Mouse (Mus musculus) limb, embryonic 14.5 days (tissue): ENCODE data around the gene Sost. TPM values are rescaled to one million over a fixed set of nuclear protein-coding genes. Genes with fewer than 3 reads are reported as not detected.

Source experiments
- ATAC-seq: fragments of 200-750 bp; cut with Nextera tagmentation; 2 replicates; pipeline ENCODE4 v1.8.0; 2017; ENCODE audit warnings: low read depth, moderate number of reproducible peaks, moderate TSS enrichment; ENCODE audit not compliant: low FRiP score
- DNase-seq: peaks from one replicate; pipeline ENCODE4 v3.0.0-alpha.2; 2015; ENCODE audit warnings: low spot score
- H3K27ac ChIP-seq: fragments of 300-500 bp; sonication (generic); replicated peaks from 2 replicates; pipeline ENCODE4 v1.5.1; 2014; ENCODE audit warnings: low read depth, mild to moderate bottlenecking, low read length, moderate library complexity, mixed read lengths
- H3K27me3 ChIP-seq: fragments of 300-500 bp; sonication (generic); 2 replicates; pipeline ENCODE4 v1.6.1; 2014; ENCODE audit warnings: low read length, mixed read lengths; ENCODE audit not compliant: control insufficient read depth, insufficient read depth
- H3K36me3 ChIP-seq: fragments of 300-500 bp; sonication (generic); 2 replicates; pipeline ENCODE4 v1.6.1; 2014; ENCODE audit warnings: mild to moderate bottlenecking, low read length, moderate library complexity, mixed read lengths; ENCODE audit not compliant: control insufficient read depth, insufficient read depth
- H3K4me1 ChIP-seq: fragments of 300-500 bp; sonication (generic); 2 replicates; pipeline ENCODE4 v1.6.1; 2014; ENCODE audit warnings: antibody characterized with exemption, low read length, mixed read lengths; ENCODE audit not compliant: control insufficient read depth, insufficient read depth
- H3K4me2 ChIP-seq: fragments of 300-500 bp; sonication (generic); replicated peaks from 2 replicates; pipeline ENCODE4 v1.6.1; 2014; ENCODE audit warnings: low read depth, mild to moderate bottlenecking, low read length, moderate library complexity; ENCODE audit not compliant: severe bottlenecking
- H3K4me3 ChIP-seq: fragments of 300-500 bp; sonication (generic); replicated peaks from 2 replicates; pipeline ENCODE4 v1.5.1; 2014; ENCODE audit warnings: low read length
- H3K9ac ChIP-seq: fragments of 300-500 bp; sonication (generic); 2 replicates; pipeline ENCODE4 v1.6.1; 2014; ENCODE audit warnings: mild to moderate bottlenecking, low read depth, low read length, moderate library complexity; ENCODE audit not compliant: severe bottlenecking
- H3K9me3 ChIP-seq: fragments of 300-500 bp; sonication (generic); 2 replicates; pipeline ENCODE4 v1.6.1; 2016; ENCODE audit warnings: low read length; ENCODE audit not compliant: control insufficient read depth
- POLR2A ChIP-seq: fragments of 200-500 bp; IDR thresholded peaks from 2 replicates; pipeline ENCODE4 v1.8.0; 2012; ENCODE audit warnings: inconsistent platforms, mild to moderate bottlenecking, moderate library complexity, borderline replicate concordance; ENCODE audit not compliant: insufficient read depth, insufficient read length; ENCODE audit errors: extremely low read depth
- WGBS: fragments of 180-500 bp; shearing (Covaris S2); extraction: QIAGEN DNeasy Blood & Tissue Kit; methylation state at CpG from one replicate; pipeline ENCODE4 v1.1.7; 2014; 5-methylcytosine and 5-hydroxymethylcytosine counted together
- polyA plus RNA-seq, 2 experiments: library from polyadenylated mRNA; depleted of rRNA in 1 of 2; stranded (reverse) in 1 of 2; unstranded in 1 of 2; fragments of >200 nt; fragmentation: Nextera tagmentation in 1 of 2; extraction: Ambion mirVana in 1 of 2; gene quantifications; 2 replicates each; pipeline versions ENCODE4 v1.2.1 to v1.2.3; 2012 to 2014

The Sost gene
- polyA plus RNA-seq, 2 experiments, result 0.88 TPM; not detected in 1

- Histone ChIP-seq H3K4me1 (0 out of 2 replicates have a peak, but pooled peaks cover 5% of the 10 kb centered on the region), H3K9me3 (no peaks in the 10 kb centered on the region), H3K27me3 (no peaks in the 10 kb centered on the region), H3K36me3 (0 out of 2 replicates have a peak, but pooled peaks cover 3% of the 10 kb centered on the region), H3K9ac (no peak overlapping the region), H3K27ac (no peak overlapping the region), H3K4me2 (no peak overlapping the region), H3K4me3 (no peak overlapping the region)
- no peak for TF ChIP-seq POLR2A
- WGBS, result 87% methylated on average over 5 of the region's 5 CpGs
- ATAC-seq (no peak), DNase-seq (no peak)
Observed at GRCm38 (mm10) chr11:101979140-101979539, 12.3 kb upstream of the Sost start.

GRCm38 (mm10) chr11:101976949-101977348, 10.1 kb upstream of the Sost start:
- no peak overlapping the region for H3K4me2 ChIP-seq
- H3K27me3 ChIP-seq, result no peaks in the 10 kb centered on the region
- peaks cover 9% of the 10 kb centered on the region; the same call in 1 of the 2 replicates for H3K4me1 ChIP-seq
- TF ChIP-seq POLR2A, result no peak
- no peak overlapping the region for H3K9ac ChIP-seq
- H3K36me3 ChIP-seq, result 0 out of 2 replicates have a peak, but pooled peaks cover 3% of the 10 kb centered on the region
- no peak overlapping the region for H3K4me3 ChIP-seq
- DNase-seq (no peak), ATAC-seq (no peak)
- no peaks in the 10 kb centered on the region for H3K9me3 ChIP-seq
- H3K27ac ChIP-seq, result no peak overlapping the region
- WGBS, result 92% methylated on average over 7 of the region's 7 CpGs

- DNase-seq, result no peak
- Histone ChIP-seq H3K4me2 (no peak overlapping the region), H3K4me3 (no peak overlapping the region), H3K27ac (no peak overlapping the region), H3K9ac (no peak overlapping the region), H3K36me3 (0 out of 2 replicates have a peak, but pooled peaks cover 3% of the 10 kb centered on the region), H3K9me3 (no peaks in the 10 kb centered on the region), H3K27me3 (no peaks in the 10 kb centered on the region), H3K4me1 (peaks cover 9% of the 10 kb centered on the region; the same call in 1 of the 2 replicates)
- TF ChIP-seq POLR2A, result no peak
- no peak for ATAC-seq
- 54% methylated on average over 9 of the region's 9 CpGs for WGBS
Observed at GRCm38 (mm10) chr11:101974923-101975322, 8.1 kb upstream of the Sost start.

- 28% methylated on average over 6 of the region's 6 CpGs for WGBS
- H3K27ac ChIP-seq, result no peak overlapping the region
- no peak for TF ChIP-seq POLR2A
- peaks cover 9% of the 10 kb centered on the region; the same call in 1 of the 2 replicates for H3K4me1 ChIP-seq
- H3K9me3 ChIP-seq, result no peaks in the 10 kb centered on the region
- H3K4me2 ChIP-seq, result no peak overlapping the region
- DNase-seq, result no peak
- H3K9ac ChIP-seq, result no peak overlapping the region
- H3K4me3 ChIP-seq, result no peak overlapping the region
- no peak for ATAC-seq
- H3K27me3 ChIP-seq, result no peaks in the 10 kb centered on the region
- 0 out of 2 replicates have a peak, but pooled peaks cover 2% of the 10 kb centered on the region for H3K36me3 ChIP-seq
Observed at GRCm38 (mm10) chr11:101974181-101974580, 7.4 kb upstream of the Sost start.

GRCm38 (mm10) chr11:101973496-101973895, 6.7 kb upstream of the Sost start:
- Histone ChIP-seq H3K9ac (no peak overlapping the region), H3K27ac (no peak overlapping the region), H3K4me2 (0 out of 2 replicates have a peak overlapping the region, but pooled peaks have one; percentile 14), H3K4me1 (peaks cover 9% of the 10 kb centered on the region; the same call in 1 of the 2 replicates), H3K27me3 (no peaks in the 10 kb centered on the region), H3K9me3 (no peaks in the 10 kb centered on the region), H3K36me3 (no peaks in the 10 kb centered on the region), H3K4me3 (no peak overlapping the region)
- no peak for DNase-seq
- no peak for ATAC-seq
- TF ChIP-seq POLR2A, result no peak
- WGBS, result 27% methylated on average over 9 of the region's 9 CpGs
